Comparison of ENCODE assay signal across 10 mouse cellular contexts in genomic region chr9:118693256-118693655, GRCm38 (mm10).
A peak's percentile ranks its signal among the peaks of the same experiment; 100 is the strongest.
DNase-seq lines count a peak whose midpoint lies in the region; ATAC-seq and TF ChIP-seq lines count a peak whose summit lies in the region.
"Had no signal": no experiment of that assay in that cellular context is flagged by ENCODE, and none has a peak within 500 bp of the region (broad histone marks: within the 10 kb centered on the region; RNA-seq: fewer than 3 reads in every experiment).

No protein-coding gene starts in this region.

- H3K4me2 ChIP-seq in lung, postnatal 0 days (replicated peaks; ENCODE audit: low read depth, low read length) = no peak overlapping the region
- H3K4me2 ChIP-seq in hindbrain, embryonic 11.5 days (replicated peaks; ENCODE audit: low read depth, low read length) = no peak overlapping the region

- 0 out of 2 replicates have a peak, but pooled peaks cover 9% of the 10 kb centered on the region for H3K36me3 ChIP-seq in lung, postnatal 0 days (ENCODE audit: insufficient read depth, low read length)
- no peaks in the 10 kb centered on the region for H3K36me3 ChIP-seq in hindbrain, embryonic 11.5 days (ENCODE audit: control insufficient read depth, insufficient read depth, low read length)
- H3K36me3 ChIP-seq: G1E had no signal

- no peak overlapping the region for H3K27ac ChIP-seq in lung, postnatal 0 days (ENCODE audit: low read length)
- no peak overlapping the region for H3K27ac ChIP-seq in hindbrain, embryonic 11.5 days (ENCODE audit: low read depth, low read length)

- no peak for DNase-seq in lung, postnatal 0 days (ENCODE audit: low spot score)
- DNase-seq in lung, adult 2 months = no peak
- DNase-seq in gastrocnemius, adult 8-10 months (ENCODE audit: low spot score in 2 of 2) = peak; percentile 58 to 70
- DNase-seq in layer of hippocampus, postnatal 25 days (ENCODE audit: extremely low spot score in 1 of 2, low spot score in 1 of 2) = peak; percentile 18 to 23
- peak; percentile 69 for DNase-seq in telencephalon, adult 2 months (ENCODE audit: low read depth, low spot score)
- DNase-seq in hindbrain, embryonic 11.5 days (ENCODE audit: low spot score) = no peak
- no peak for DNase-seq in urinary bladder, postnatal 25 days (ENCODE audit: low spot score)
- no peak for DNase-seq in urinary bladder, postnatal 36 days (ENCODE audit: low spot score in 2 of 2)

- no peak overlapping the region for H3K4me3 ChIP-seq in lung, postnatal 0 days (ENCODE audit: low read depth, low read length)
- H3K4me3 ChIP-seq in lung, adult 2 months (replicated peaks; ENCODE audit: extremely low read depth, low read depth, low read length) = no peak overlapping the region
- no peak overlapping the region for H3K4me3 ChIP-seq in hindbrain, embryonic 11.5 days (ENCODE audit: low read depth, low read length)
- H3K4me3 ChIP-seq: erythroblast, embryonic 14.5 days had no signal

- no peaks in the 10 kb centered on the region for H3K9me3 ChIP-seq in lung, postnatal 0 days (ENCODE audit: low read length)
- no peaks in the 10 kb centered on the region for H3K9me3 ChIP-seq in hindbrain, embryonic 11.5 days (ENCODE audit: control insufficient read depth, low read length)

- peak; percentile 18; the same call in 1 of the 2 replicates for ATAC-seq in lung, postnatal 0 days
- no peak for ATAC-seq in hindbrain, embryonic 11.5 days (ENCODE audit: low FRiP score)

- H3K4me1 ChIP-seq in lung, postnatal 0 days (ENCODE audit: insufficient read depth, low read depth, low read length) = no peaks in the 10 kb centered on the region
- no peaks in the 10 kb centered on the region; the same call in 1 of the 2 replicates for H3K4me1 ChIP-seq in lung, adult 2 months (ENCODE audit: control insufficient read depth, insufficient read depth, low read length)
- no peaks in the 10 kb centered on the region for H3K4me1 ChIP-seq in hindbrain, embryonic 11.5 days (replicated peaks; ENCODE audit: control insufficient read depth, insufficient read depth, low read length)

- 69% methylated on average over 11 of the region's 11 CpGs for WGBS in lung, postnatal 0 days
- 65% methylated on average over 11 of the region's 11 CpGs for WGBS in lung, adult 2 months
- 87% methylated on average over 11 of the region's 11 CpGs for WGBS in hindbrain, embryonic 11.5 days

- no peak overlapping the region for H3K9ac ChIP-seq in lung, postnatal 0 days (replicated peaks; ENCODE audit: low read depth)
- H3K9ac ChIP-seq in hindbrain, embryonic 11.5 days (ENCODE audit: low read depth, low read length) = no peak overlapping the region

- no peak for TF ChIP-seq CTCF in lung, postnatal 0 days (IDR thresholded peaks at IDR 0.05)
- TF ChIP-seq CTCF in lung, adult 2 months (IDR thresholded peaks at IDR 0.05; ENCODE audit: insufficient read depth, low read length) = no peak

- no peaks in the 10 kb centered on the region for H3K27me3 ChIP-seq in lung, postnatal 0 days (replicated peaks; ENCODE audit: insufficient read depth, low read length)
- H3K27me3 ChIP-seq in hindbrain, embryonic 11.5 days (ENCODE audit: control insufficient read depth, insufficient read depth, low read length) = no peaks in the 10 kb centered on the region

- TF ChIP-seq POLR2A in lung, adult 2 months (IDR thresholded peaks at IDR 0.05; ENCODE audit: borderline replicate concordance, extremely low read depth, low read depth, low read length) = no peak

- no peak for TF ChIP-seq EP300 in lung, postnatal 0 days (IDR thresholded peaks at IDR 0.05)

Comparison
In these comparisons a context has a peak if more than half of its experiments do, and no peak if none do; other contexts are left out.
1. DNase-seq: peak in gastrocnemius, adult 8-10 months (2 of 2), layer of hippocampus, postnatal 25 days (2 of 2) and telencephalon, adult 2 months (single experiment); none in lung, postnatal 0 days (single experiment), lung, adult 2 months (single experiment), hindbrain, embryonic 11.5 days (single experiment), urinary bladder, postnatal 25 days (single experiment) and urinary bladder, postnatal 36 days (0 of 2).